ENCODE assay signal across 8 mouse cellular contexts in the genomic region with DNA sequence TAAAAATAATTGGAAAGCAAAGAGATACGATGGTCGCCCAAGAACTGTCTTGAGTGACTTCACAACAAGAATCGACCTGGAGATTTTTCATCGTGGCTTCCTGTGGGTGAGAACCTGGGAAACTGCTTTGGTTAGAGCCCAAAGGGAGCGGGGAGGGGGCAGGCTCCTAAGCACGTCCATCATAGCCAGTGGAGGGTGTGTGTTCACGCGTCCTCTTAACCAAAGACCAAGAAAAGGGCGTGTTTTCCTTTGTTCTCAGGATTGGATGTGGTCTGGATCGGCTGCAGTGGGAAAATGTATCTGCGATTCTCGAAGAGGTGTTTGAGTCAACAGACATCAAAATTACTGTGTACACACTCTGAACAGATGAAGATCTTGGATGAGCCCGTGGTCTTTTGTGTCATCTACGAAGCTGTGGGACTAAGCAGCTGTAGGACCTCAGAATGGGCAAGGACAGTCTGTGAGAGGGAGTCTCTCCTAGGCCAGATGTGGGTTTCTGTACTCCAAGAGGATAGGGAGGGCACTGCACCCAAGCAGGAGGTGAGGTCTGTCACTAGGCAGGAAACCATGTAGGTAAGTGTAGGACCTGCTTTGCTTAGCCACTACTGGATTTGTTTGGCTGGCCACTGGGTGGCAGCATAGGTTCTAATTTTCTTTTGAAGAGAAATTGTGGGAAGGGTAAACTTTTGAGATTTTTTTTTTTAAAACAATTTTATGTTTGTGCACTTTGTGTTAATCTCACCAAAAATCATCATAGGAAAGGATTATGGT. TPM values are rescaled to one million over a fixed set of nuclear protein-coding genes. Genes with fewer than 3 reads are reported as not detected.
DNase-seq lines count a peak whose midpoint lies in the region; ATAC-seq and TF ChIP-seq lines count a peak whose summit lies in the region.

No protein-coding gene starts in this region.

- 0 out of 2 replicates have a peak, but pooled peaks have one; percentile 33 for ATAC-seq in cerebellum, adult (ENCODE audit: insufficient number of reproducible peaks, low FRiP score, low TSS enrichment)
- ATAC-seq in midbrain, postnatal 0 days (ENCODE audit: low FRiP score), result peak; percentile 89

- no peaks in the 10 kb centered on the region for H3K27me3 ChIP-seq in midbrain, postnatal 0 days (ENCODE audit: insufficient read depth, low read length)

- TF ChIP-seq CTCF in midbrain, postnatal 0 days (IDR thresholded peaks at IDR 0.05), result peak; percentile 86

- WGBS in midbrain, postnatal 0 days, result 91% methylated on average over 14 of the region's 14 CpGs

- DNase-seq in left cerebral cortex, adult 18-20 months (ENCODE audit: low spot score in 2 of 2), result peak; percentile 57 to 63
- no peak for DNase-seq in left cerebral cortex, adult 11 months (ENCODE audit: low spot score)
- peak; percentile 35 to 44 for DNase-seq in frontal cortex, postnatal 25 days (ENCODE audit: low spot score in 2 of 2)
- peak; percentile 64 for DNase-seq in kidney, adult 18-20 months
- DNase-seq in liver, result peak; percentile 76
- DNase-seq in midbrain, postnatal 0 days (ENCODE audit: low spot score), result peak; percentile 83
- DNase-seq in thymus, adult 18-20 months, result peak; percentile 29 to 61

- H3K4me1 ChIP-seq in midbrain, postnatal 0 days (ENCODE audit: insufficient read depth, low read length), result no peaks in the 10 kb centered on the region

- no peaks in the 10 kb centered on the region for H3K9me3 ChIP-seq in midbrain, postnatal 0 days (ENCODE audit: low read length)

- no peak overlapping the region for H3K27ac ChIP-seq in midbrain, postnatal 0 days (ENCODE audit: low read depth, low read length)

- H3K4me2 ChIP-seq in midbrain, postnatal 0 days (ENCODE audit: low read depth, low read length, poor library complexity, severe bottlenecking), result no peak overlapping the region

- H3K4me3 ChIP-seq in midbrain, postnatal 0 days (ENCODE audit: low read depth, low read length), result no peak overlapping the region

- no peak overlapping the region for H3K9ac ChIP-seq in midbrain, postnatal 0 days (replicated peaks; ENCODE audit: low read length, poor library complexity, severe bottlenecking)

- 0 out of 2 replicates have a peak, but pooled peaks cover 4% of the 10 kb centered on the region for H3K36me3 ChIP-seq in midbrain, postnatal 0 days (ENCODE audit: insufficient read depth, low read length)

RNA-seq across cellular contexts. Expression of a gene that starts 6.8 kb away (rescaled TPM):
- 10 to 100 TPM; 11.9 to 14.6 TPM for total RNA-seq in left cerebral cortex, adult 18-20 months (2021)
- total RNA-seq in midbrain, postnatal 0 days (2014; rRNA removed), result 12.9 and 15.0 TPM in 2 replicates
- 28.0 and 30.2 TPM in 2 replicates for polyA plus RNA-seq in midbrain, postnatal 0 days (2015; fragmentation: Nextera tagmentation; extraction: Ambion mirVana)

RNA-seq across cellular contexts. Expression of a gene that starts 6.9 kb away (rescaled TPM):
- 10 to 100 TPM; 25.2 to 28.7 TPM for total RNA-seq in left cerebral cortex, adult 18-20 months (2021)
- 22.7 and 30.9 TPM in 2 replicates for total RNA-seq in midbrain, postnatal 0 days (2014; rRNA removed)
- polyA plus RNA-seq in midbrain, postnatal 0 days (2015; fragmentation: Nextera tagmentation; extraction: Ambion mirVana), result 3.8 and 4.1 TPM in 2 replicates

RNA-seq across cellular contexts. Expression of a gene that starts 16.1 kb away (rescaled TPM):
- not detected for total RNA-seq in left cerebral cortex, adult 18-20 months (2021)
- total RNA-seq in midbrain, postnatal 0 days (2014; rRNA removed), result 0.11 and 0.80 TPM in 2 replicates
- 0.31 and 0.32 TPM in 2 replicates for polyA plus RNA-seq in midbrain, postnatal 0 days (2015; fragmentation: Nextera tagmentation; extraction: Ambion mirVana)

RNA-seq across cellular contexts. Expression of a gene that starts 34.7 kb away (rescaled TPM):
- total RNA-seq in left cerebral cortex, adult 18-20 months (2021), result not detected
- total RNA-seq in midbrain, postnatal 0 days (2014; rRNA removed), result 0.22 and 0.85 TPM in 2 replicates
- 0.74 and 1.4 TPM in 2 replicates for polyA plus RNA-seq in midbrain, postnatal 0 days (2015; fragmentation: Nextera tagmentation; extraction: Ambion mirVana)

RNA-seq across cellular contexts. Expression of a gene that starts 38.1 kb away (rescaled TPM):
- total RNA-seq in left cerebral cortex, adult 18-20 months (2021), result under 1 TPM; 0.26 to 0.42 TPM
- total RNA-seq in midbrain, postnatal 0 days (2014; rRNA removed), result 0.19 and 0.49 TPM in 2 replicates
- 0.06 and 0.32 TPM in 2 replicates for polyA plus RNA-seq in midbrain, postnatal 0 days (2015; fragmentation: Nextera tagmentation; extraction: Ambion mirVana)
